Comparison of ENCODE assay signal across 11 mouse cellular contexts in genomic region chr5:105575839-105576238, GRCm38 (mm10). TPM values are rescaled to one million over a fixed set of nuclear protein-coding genes. Genes with fewer than 3 reads are reported as not detected.
DNase-seq lines count a peak whose midpoint lies in the region; ATAC-seq lines count a peak whose summit lies in the region.
"Had no signal": no experiment of that assay in that cellular context is flagged by ENCODE, and none has a peak within 500 bp of the region (broad histone marks: within the 10 kb centered on the region; RNA-seq: fewer than 3 reads in every experiment).

No protein-coding gene starts in this region.

- H3K36me3 ChIP-seq in intestine, embryonic 15.5 days, result no peaks in the 10 kb centered on the region

- no peaks in the 10 kb centered on the region for H3K27me3 ChIP-seq in intestine, embryonic 15.5 days (replicated peaks)
- H3K27me3 ChIP-seq: neural tube, embryonic 13.5 days had no signal

- WGBS in intestine, embryonic 15.5 days, result 50% methylated on average over 6 of the region's 6 CpGs

- no peaks in the 10 kb centered on the region for H3K9me3 ChIP-seq in intestine, embryonic 15.5 days
- H3K9me3 ChIP-seq: forebrain, embryonic 10.5 days; neural tube, embryonic 13.5 days had no signal

- peak; percentile 5 for DNase-seq in left cerebral cortex, postnatal 4 days
- no peak for DNase-seq in left cerebral cortex, adult 9 months (ENCODE audit: low spot score in 2 of 2)
- DNase-seq in cerebellum, adult 9-10 months, result peak; percentile 4
- peak; percentile 57 to 69 for DNase-seq in spleen, postnatal 36 days (ENCODE audit: low spot score in 2 of 2)
- DNase-seq in gastrocnemius, postnatal 36 days, result no peak
- no peak for DNase-seq in thymus, postnatal 36 days

- H3K4me3 ChIP-seq in intestine, embryonic 15.5 days (replicated peaks), result no peak overlapping the region
- H3K4me3 ChIP-seq: forebrain, embryonic 10.5 days; neural tube, embryonic 13.5 days had no signal

- intact Hi-C loops in left cerebral cortex, postnatal 4 days (cut with DNase I), result no loop called here
- intact Hi-C loops in gastrocnemius, postnatal 36 days (cut with DNase I), result no loop called here

- H3K9ac ChIP-seq in intestine, embryonic 15.5 days, result no peak overlapping the region
- H3K9ac ChIP-seq: neural tube, embryonic 13.5 days had no signal

- no peak overlapping the region for H3K4me2 ChIP-seq in intestine, embryonic 15.5 days (replicated peaks)
- H3K4me2 ChIP-seq: neural tube, embryonic 13.5 days had no signal

- ATAC-seq in intestine, embryonic 15.5 days, result peak; percentile 71; the same call in 1 of the 2 replicates

- no peaks in the 10 kb centered on the region for H3K4me1 ChIP-seq in intestine, embryonic 15.5 days (replicated peaks)

- no peak overlapping the region for H3K27ac ChIP-seq in intestine, embryonic 15.5 days
- H3K27ac ChIP-seq: forebrain, embryonic 10.5 days; kidney, postnatal 0 days; macrophage; neural tube, embryonic 13.5 days had no signal

RNA-seq across cellular contexts. Expression of gene Lrrc8c, which starts 56.7 kb away (rescaled TPM):
- 10 to 100 TPM; 24.3 to 27.2 TPM for total RNA-seq in left cerebral cortex, postnatal 4 days (2021)
- polyA plus RNA-seq in intestine, embryonic 15.5 days (2015; fragmentation: Nextera tagmentation; extraction: Ambion mirVana), result 15.0 and 16.2 TPM in 2 replicates
- 10 to 100 TPM in 1 of 2 experiments, 1 to 10 TPM in 1; 8.3 to 11.0 TPM for total RNA-seq in gastrocnemius, postnatal 36 days (2021)

Comparison
In these comparisons a context has a peak if more than half of its experiments do, and no peak if none do; other contexts are left out.
1. DNase-seq: peak in left cerebral cortex, postnatal 4 days (single experiment), cerebellum, adult 9-10 months (single experiment) and spleen, postnatal 36 days (2 of 2); none in left cerebral cortex, adult 9 months (0 of 2), gastrocnemius, postnatal 36 days (0 of 2) and thymus, postnatal 36 days (0 of 2).